Mouse (Mus musculus): ENCODE results near the gene Kazn. TPM values are rescaled to one million over a fixed set of nuclear protein-coding genes. Genes with fewer than 3 reads are reported as not detected.

Gene Kazn
- total and polyA plus RNA-seq, 3 experiments = 0.11 TPM; not detected in 2

- Histone ChIP-seq H3K27me3 (ENCODE audit: insufficient read depth, low read length) (no peaks in the 10 kb centered on the region), H3K4me1 (ENCODE audit: insufficient read depth, low read depth, low read length) (no peaks in the 10 kb centered on the region), H3K9me3 (replicated peaks) (peaks cover 66% of the 10 kb centered on the region), H3K4me3 (ENCODE audit: low read depth, low read length) (no peak overlapping the region), H3K36me3 (replicated peaks) (no peaks in the 10 kb centered on the region)
- no peak for ATAC-seq (ENCODE audit: extremely low read depth, insufficient number of reproducible peaks, low FRiP score, poor library complexity, severe bottlenecking)
- TF ChIP-seq POLR2AphosphoS5 (IDR thresholded peaks at IDR 0.05; ENCODE audit: insufficient replicate concordance, low read depth, low read length) = no peak
- TF ChIP-seq TAL1 (conservative IDR thresholded peaks at IDR 0.05; ENCODE audit: low read depth, low read length) = no peak
- TF ChIP-seq CTCF (IDR thresholded peaks at IDR 0.05; ENCODE audit: low read depth, low read length) = no peak
- no peak for TF ChIP-seq GATA1 (IDR thresholded peaks at IDR 0.05; ENCODE audit: borderline replicate concordance, low read length)
- TF ChIP-seq GATA2 (IDR thresholded peaks at IDR 0.05; ENCODE audit: borderline replicate concordance, low read depth, low read length) = no peak
- no peak for DNase-seq (ENCODE audit: low spot score)
Measured at GRCm38 (mm10) chr4:142074060-142074732, 165.0 kb downstream of the Kazn start.

- peaks cover 75% of the 10 kb centered on the region for H3K9me3 ChIP-seq (replicated peaks)
- no peak overlapping the region for H3K4me3 ChIP-seq (ENCODE audit: low read depth, low read length)
- H3K36me3 ChIP-seq (replicated peaks) = no peaks in the 10 kb centered on the region
- no peaks in the 10 kb centered on the region for H3K27me3 ChIP-seq (ENCODE audit: insufficient read depth, low read length)
- no peak for ATAC-seq (ENCODE audit: extremely low read depth, insufficient number of reproducible peaks, low FRiP score, poor library complexity, severe bottlenecking)
- no peak for TF ChIP-seq CTCF (IDR thresholded peaks at IDR 0.05; ENCODE audit: low read depth, low read length)
- no peak for TF ChIP-seq TAL1 (conservative IDR thresholded peaks at IDR 0.05; ENCODE audit: low read depth, low read length)
- no peak for TF ChIP-seq GATA2 (IDR thresholded peaks at IDR 0.05; ENCODE audit: borderline replicate concordance, low read depth, low read length)
- no peak for TF ChIP-seq GATA1 (IDR thresholded peaks at IDR 0.05; ENCODE audit: borderline replicate concordance, low read length)
- no peak for TF ChIP-seq POLR2AphosphoS5 (IDR thresholded peaks at IDR 0.05; ENCODE audit: insufficient replicate concordance, low read depth, low read length)
- DNase-seq (ENCODE audit: low spot score) = no peak
- H3K4me1 ChIP-seq (ENCODE audit: insufficient read depth, low read depth, low read length) = no peaks in the 10 kb centered on the region
Measured at GRCm38 (mm10) chr4:142071243-142071991, 167.8 kb downstream of the Kazn start.

GRCm38 (mm10) chr4:142070840-142071239, 168.4 kb downstream of the Kazn start:
- ATAC-seq (ENCODE audit: extremely low read depth, insufficient number of reproducible peaks, low FRiP score, poor library complexity, severe bottlenecking) (no peak), DNase-seq (ENCODE audit: low spot score) (no peak)
- no peaks in the 10 kb centered on the region for H3K4me1 ChIP-seq (ENCODE audit: insufficient read depth, low read depth, low read length)
- no peaks in the 10 kb centered on the region for H3K27me3 ChIP-seq (ENCODE audit: insufficient read depth, low read length)
- H3K36me3 ChIP-seq (replicated peaks) = no peaks in the 10 kb centered on the region
- H3K4me3 ChIP-seq (ENCODE audit: low read depth, low read length) = no peak overlapping the region
- H3K9me3 ChIP-seq (replicated peaks) = peaks cover 76% of the 10 kb centered on the region
- no peak for TF ChIP-seq CTCF (IDR thresholded peaks at IDR 0.05; ENCODE audit: low read depth, low read length)
- no peak for TF ChIP-seq TAL1 (conservative IDR thresholded peaks at IDR 0.05; ENCODE audit: low read depth, low read length)
- no peak for TF ChIP-seq GATA1 (IDR thresholded peaks at IDR 0.05; ENCODE audit: borderline replicate concordance, low read length)
- TF ChIP-seq POLR2AphosphoS5 (IDR thresholded peaks at IDR 0.05; ENCODE audit: insufficient replicate concordance, low read depth, low read length) = no peak
- TF ChIP-seq GATA2 (IDR thresholded peaks at IDR 0.05; ENCODE audit: borderline replicate concordance, low read depth, low read length) = no peak

GRCm38 (mm10) chr4:142068899-142069812, 170.0 kb downstream of the Kazn start:
- no peaks in the 10 kb centered on the region for H3K4me1 ChIP-seq (ENCODE audit: insufficient read depth, low read depth, low read length)
- peaks cover 79% of the 10 kb centered on the region for H3K9me3 ChIP-seq (replicated peaks)
- no peak overlapping the region for H3K4me3 ChIP-seq (ENCODE audit: low read depth, low read length)
- H3K27me3 ChIP-seq (ENCODE audit: insufficient read depth, low read length) = no peaks in the 10 kb centered on the region
- ATAC-seq (ENCODE audit: extremely low read depth, insufficient number of reproducible peaks, low FRiP score, poor library complexity, severe bottlenecking) (no peak), DNase-seq (ENCODE audit: low spot score) (no peak)
- TF ChIP-seq GATA2 (IDR thresholded peaks at IDR 0.05; ENCODE audit: borderline replicate concordance, low read depth, low read length) = no peak
- no peak for TF ChIP-seq GATA1 (IDR thresholded peaks at IDR 0.05; ENCODE audit: borderline replicate concordance, low read length)
- no peak for TF ChIP-seq POLR2AphosphoS5 (IDR thresholded peaks at IDR 0.05; ENCODE audit: insufficient replicate concordance, low read depth, low read length)
- H3K36me3 ChIP-seq (replicated peaks) = no peaks in the 10 kb centered on the region

GRCm38 (mm10) chr4:142066576-142066975, 172.6 kb downstream of the Kazn start:
- ATAC-seq (ENCODE audit: extremely low read depth, insufficient number of reproducible peaks, low FRiP score, poor library complexity, severe bottlenecking) = no peak
- DNase-seq (ENCODE audit: low spot score) = no peak
- Histone ChIP-seq H3K36me3 (replicated peaks) (no peaks in the 10 kb centered on the region), H3K9me3 (replicated peaks) (peaks cover 82% of the 10 kb centered on the region), H3K27me3 (ENCODE audit: insufficient read depth, low read length) (no peaks in the 10 kb centered on the region), H3K4me3 (ENCODE audit: low read depth, low read length) (no peak overlapping the region), H3K4me1 (ENCODE audit: insufficient read depth, low read depth, low read length) (no peaks in the 10 kb centered on the region)
- TF ChIP-seq GATA2 (IDR thresholded peaks at IDR 0.05; ENCODE audit: borderline replicate concordance, low read depth, low read length) (no peak), GATA1 (IDR thresholded peaks at IDR 0.05; ENCODE audit: borderline replicate concordance, low read length) (no peak), TAL1 (conservative IDR thresholded peaks at IDR 0.05; ENCODE audit: low read depth, low read length) (no peak), POLR2AphosphoS5 (IDR thresholded peaks at IDR 0.05; ENCODE audit: insufficient replicate concordance, low read depth, low read length) (no peak), CTCF (IDR thresholded peaks at IDR 0.05; ENCODE audit: low read depth, low read length) (no peak)

Data from G1E (cell line).